Mouse (Mus musculus) T-cell, adult 66 days (primary cell): ENCODE measurements around the gene Olfr1154. TPM values are rescaled to one million over a fixed set of nuclear protein-coding genes. Genes with fewer than 3 reads are reported as not detected.

Experiments
- total RNA-seq, 2 experiments: library from RNA; stranded (reverse); gene quantifications; 3 replicates in 1 of 2; 4 replicates in 1 of 2; pipeline ENCODE4 v1.2.4; 2023

Gene Olfr1154
- not detected for total RNA-seq

GRCm38 (mm10) chr2:87905066-87905465 is at the start of gene Olfr1154:
Olfr1154 (minus strand) TSS chr2:87905166.

GRCm38 (mm10) chr2:87953000-87953399 is 48.0 kb upstream of the Olfr1154 start, which contains the start of gene Olfr1156:
Olfr1156 (minus strand) TSS chr2:87953100.

GRCm38 (mm10) chr2:87945037-87945436 is 40.1 kb upstream of the Olfr1154 start, which contains the start of gene Olfr1155:
Olfr1155 (minus strand) TSS chr2:87945137.

GRCm38 (mm10) chr2:87894662-87895061 is 10.3 kb downstream of the Olfr1154 start, which contains the start of gene Olfr1153:
Olfr1153 (plus strand) TSS chr2:87894962.

GRCm38 (mm10) chr2:87866192-87866591 is 38.8 kb downstream of the Olfr1154 start, which contains the start of gene Olfr1152:
Olfr1152 (plus strand) TSS chr2:87866492.

GRCm38 (mm10) chr2:87855562-87855961 is 49.4 kb downstream of the Olfr1154 start, which contains the start of gene Olfr1151:
Olfr1151 (plus strand) TSS chr2:87855862.

Other genes starting within 250 kb of the Olfr1154 start
- gene Olfr1134, start 246.7 kb downstream of the Olfr1154 start, total RNA-seq: not detected
- not detected for gene Olfr1135, start 231.5 kb downstream of the Olfr1154 start, total RNA-seq
- not detected for gene Olfr1136, start 211.2 kb downstream of the Olfr1154 start, total RNA-seq
- not detected for gene Olfr1137, start 192.0 kb downstream of the Olfr1154 start, total RNA-seq
- not detected for gene Olfr1138, start 165.2 kb downstream of the Olfr1154 start, total RNA-seq
- gene Olfr1140, start 161.4 kb downstream of the Olfr1154 start, total RNA-seq: not detected
- gene Olfr1141, start 151.2 kb downstream of the Olfr1154 start, total RNA-seq: not detected
- not detected for gene Olfr152, start 125.7 kb downstream of the Olfr1154 start, total RNA-seq
- not detected for gene Olfr1143, start 104.6 kb downstream of the Olfr1154 start, total RNA-seq
- gene Olfr1145, start 95.3 kb downstream of the Olfr1154 start, total RNA-seq: not detected
- not detected for gene Olfr1148, start 74.6 kb downstream of the Olfr1154 start, total RNA-seq
- not detected for gene Olfr1150-ps1, start 61.2 kb downstream of the Olfr1154 start, total RNA-seq
- gene Olfr1151, start 49.3 kb downstream of the Olfr1154 start, total RNA-seq: not detected
- not detected for gene Olfr1152, start 38.7 kb downstream of the Olfr1154 start, total RNA-seq
- gene Olfr1153, start 10.2 kb downstream of the Olfr1154 start, total RNA-seq: not detected
- not detected for gene Olfr1155, start 40.0 kb upstream of the Olfr1154 start, total RNA-seq
- not detected for gene Olfr1156, start 47.9 kb upstream of the Olfr1154 start, total RNA-seq
- not detected for gene Olfr1157, start 63.1 kb upstream of the Olfr1154 start, total RNA-seq
- not detected for gene Olfr74, start 69.5 kb upstream of the Olfr1154 start, total RNA-seq
- gene Olfr1158, start 84.9 kb upstream of the Olfr1154 start, total RNA-seq: not detected
- gene Olfr1160, start 103.1 kb upstream of the Olfr1154 start, total RNA-seq: not detected
- not detected for gene Olfr1161, start 117.6 kb upstream of the Olfr1154 start, total RNA-seq
- gene Olfr73, start 132.5 kb upstream of the Olfr1154 start, total RNA-seq: not detected
- gene Olfr1162, start 146.0 kb upstream of the Olfr1154 start, total RNA-seq: not detected
- gene Olfr1163, start 166.7 kb upstream of the Olfr1154 start, total RNA-seq: not detected
- gene Olfr1164, start 188.8 kb upstream of the Olfr1154 start, total RNA-seq: not detected
- not detected for gene Olfr1166, start 223.1 kb upstream of the Olfr1154 start, total RNA-seq